Mouse (Mus musculus) thymus, postnatal 14 days (tissue): ENCODE measurements around the gene Sulf2.

Experiments
- DNase-seq: peaks from one replicate; pipeline ENCODE4 v3.0.0; 2021

The Sulf2 gene

GRCm38 (mm10) chr2:166175145-166175544, 19.7 kb upstream of the Sulf2 start:
- no peak for DNase-seq

DNA sequence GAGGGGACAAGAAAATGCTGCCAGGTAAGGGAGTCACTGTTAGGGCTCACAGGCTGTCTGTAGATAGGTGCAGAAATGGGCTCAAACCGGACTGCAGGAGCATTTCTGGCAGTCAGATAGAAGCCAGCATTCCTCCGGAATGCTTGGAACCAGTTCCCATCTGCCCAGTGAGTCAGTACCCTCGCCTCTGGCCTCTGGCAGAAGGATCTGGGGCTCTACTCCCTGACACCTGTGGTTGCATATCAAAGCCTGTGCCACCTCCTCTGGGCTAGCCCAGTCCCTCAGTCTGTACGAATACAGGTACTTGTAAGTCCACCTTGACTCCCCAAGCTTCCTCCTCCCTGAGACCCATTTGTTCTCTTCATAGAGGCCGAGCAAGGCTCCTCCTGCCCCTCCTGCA, 17.7 kb upstream of the Sulf2 start:
- DNase-seq, result no peak

- DNase-seq, result no peak
These were observed 14.7 kb upstream of the Sulf2 start for GRCm38 (mm10) chr2:166170173-166170572.

DNA sequence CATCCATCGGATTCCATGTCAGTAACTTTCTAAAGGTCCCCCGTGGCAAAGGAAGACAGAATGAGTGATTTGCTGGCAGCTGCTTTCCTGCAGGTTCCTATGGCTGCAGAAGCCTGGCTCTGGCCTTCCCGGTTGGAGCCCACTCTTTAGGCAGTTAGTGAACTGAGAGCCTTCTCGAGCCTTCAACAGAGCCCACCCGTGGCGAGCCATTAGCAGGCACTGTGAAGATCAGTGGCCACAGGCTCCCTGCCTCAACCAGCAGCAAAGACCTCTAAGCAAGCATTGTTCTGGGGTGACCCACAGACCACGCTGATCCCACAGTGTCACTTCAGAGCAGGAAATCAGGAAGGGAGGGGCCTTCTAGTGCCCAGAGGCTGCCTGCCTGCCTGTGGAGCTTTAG, 13.4 kb upstream of the Sulf2 start:
- DNase-seq, result no peak

DNA sequence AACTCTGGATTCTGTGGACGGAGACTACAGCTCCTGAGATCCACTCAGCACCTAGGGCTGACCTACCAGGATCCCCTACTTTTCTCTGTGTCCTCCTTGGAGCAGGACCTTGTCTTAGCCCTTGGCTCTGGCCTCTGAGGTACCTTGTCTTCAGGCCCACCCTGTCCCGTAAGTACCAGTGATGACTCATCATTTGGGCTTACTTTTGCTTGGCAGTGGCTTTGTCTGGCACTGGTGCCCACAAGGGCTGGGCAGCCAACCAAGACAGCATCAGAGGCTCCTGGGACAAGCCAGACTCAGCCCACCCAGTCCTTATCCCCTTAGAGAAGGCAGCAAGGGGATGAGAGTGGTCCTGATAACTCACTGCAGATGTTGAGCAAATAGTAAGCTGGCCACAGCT, 11.9 kb upstream of the Sulf2 start:
- no peak for DNase-seq

DNA sequence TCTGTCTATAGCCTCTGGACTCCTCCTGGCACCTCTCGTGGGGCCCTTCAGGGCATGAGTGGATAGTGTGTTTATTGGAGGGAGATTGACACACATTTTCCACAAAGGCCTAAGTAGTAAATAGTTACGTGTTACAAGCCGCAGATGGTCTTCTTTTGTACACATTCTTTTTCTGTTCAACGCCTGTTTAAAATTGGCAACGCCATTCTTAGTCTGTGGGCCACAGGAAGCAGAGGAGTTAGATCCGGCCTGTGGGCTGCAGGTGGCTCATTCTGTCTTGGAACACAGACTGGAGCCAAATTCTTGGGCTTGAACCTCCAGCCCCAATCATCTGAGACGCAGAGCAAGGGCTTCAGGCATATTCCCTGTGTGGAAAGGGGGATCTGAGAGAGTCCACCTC, 9.9 kb upstream of the Sulf2 start:
- no peak for DNase-seq

DNA sequence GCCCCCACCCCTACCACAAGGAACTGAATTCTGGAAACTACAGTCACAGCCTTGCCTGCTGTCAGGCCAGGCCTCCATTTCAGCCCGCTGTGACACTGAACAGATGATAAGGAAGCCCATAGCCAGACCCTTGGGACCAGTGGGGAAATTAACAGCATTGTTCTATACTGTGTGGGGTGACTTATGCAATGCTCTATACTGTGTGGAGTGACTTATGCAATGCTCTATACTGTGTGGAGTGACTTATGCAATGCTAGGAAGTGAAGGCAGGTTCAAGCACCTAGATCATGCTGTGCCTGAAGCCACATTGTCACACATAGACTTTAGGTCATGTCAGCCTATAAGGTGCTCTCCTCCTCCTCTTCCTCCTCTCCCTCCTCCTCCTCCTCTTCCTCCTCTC, 9.1 kb upstream of the Sulf2 start:
- DNase-seq, result no peak

GRCm38 (mm10) chr2:166163917-166164316, 8.5 kb upstream of the Sulf2 start:
- no peak for DNase-seq

- DNase-seq, result no peak
These were observed 7.8 kb upstream of the Sulf2 start for GRCm38 (mm10) chr2:166163252-166163651.

DNA sequence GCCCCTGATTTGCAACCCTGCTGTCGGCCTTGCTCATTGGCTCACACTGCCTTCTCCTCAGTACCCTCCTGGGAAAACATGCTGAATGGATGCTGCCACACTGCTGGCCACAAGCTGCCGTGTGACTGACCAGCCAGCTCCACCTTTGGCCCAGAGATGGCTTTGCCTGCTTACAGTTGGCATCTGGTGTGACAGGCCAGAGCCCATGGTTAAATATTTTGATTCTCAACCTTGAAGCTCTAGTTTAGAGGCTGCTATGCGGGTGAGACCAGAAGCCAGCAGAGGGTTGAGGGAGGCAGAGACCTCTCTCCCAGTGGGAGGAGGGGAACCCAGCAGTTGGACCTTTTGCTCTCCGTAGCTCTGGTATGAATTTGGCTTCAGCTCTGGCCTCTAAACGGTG, 6.7 kb upstream of the Sulf2 start:
- DNase-seq, result no peak

GRCm38 (mm10) chr2:166159276-166159675, 3.8 kb upstream of the Sulf2 start:
- no peak for DNase-seq

GRCm38 (mm10) chr2:166157767-166158561, 2.5 kb upstream of the Sulf2 start:
- DNase-seq, result no peak

DNA sequence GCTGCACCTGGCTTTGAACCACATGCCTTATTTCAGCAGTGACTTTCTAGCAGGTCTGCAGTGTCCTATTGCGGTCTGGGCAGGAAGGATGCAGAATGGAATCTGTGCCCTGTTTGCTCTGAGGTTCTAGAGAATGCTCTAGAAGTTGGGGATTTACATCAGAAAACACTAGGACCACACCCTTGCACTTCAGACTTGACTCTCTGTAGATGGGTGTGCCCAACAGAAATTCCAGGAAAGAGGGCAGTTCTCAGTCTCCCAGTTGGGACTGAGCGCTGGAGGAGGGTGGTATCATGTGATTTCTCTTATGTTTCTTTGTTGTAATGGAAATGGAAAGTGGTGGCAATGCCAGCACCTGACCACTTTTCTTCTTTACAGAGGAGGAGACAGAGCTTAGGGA, 1.7 kb upstream of the Sulf2 start:
- DNase-seq, result no peak

GRCm38 (mm10) chr2:166156122-166156521, 659 bp upstream of the Sulf2 start:
- DNase-seq, result no peak

GRCm38 (mm10) chr2:166154749-166155453, 562 bp downstream of the Sulf2 start:
- DNase-seq, result no peak

- no peak for DNase-seq
These were observed 1.4 kb downstream of the Sulf2 start for GRCm38 (mm10) chr2:166153891-166154711.

GRCm38 (mm10) chr2:166153399-166153793, 2.1 kb downstream of the Sulf2 start:
- DNase-seq, result no peak

DNA sequence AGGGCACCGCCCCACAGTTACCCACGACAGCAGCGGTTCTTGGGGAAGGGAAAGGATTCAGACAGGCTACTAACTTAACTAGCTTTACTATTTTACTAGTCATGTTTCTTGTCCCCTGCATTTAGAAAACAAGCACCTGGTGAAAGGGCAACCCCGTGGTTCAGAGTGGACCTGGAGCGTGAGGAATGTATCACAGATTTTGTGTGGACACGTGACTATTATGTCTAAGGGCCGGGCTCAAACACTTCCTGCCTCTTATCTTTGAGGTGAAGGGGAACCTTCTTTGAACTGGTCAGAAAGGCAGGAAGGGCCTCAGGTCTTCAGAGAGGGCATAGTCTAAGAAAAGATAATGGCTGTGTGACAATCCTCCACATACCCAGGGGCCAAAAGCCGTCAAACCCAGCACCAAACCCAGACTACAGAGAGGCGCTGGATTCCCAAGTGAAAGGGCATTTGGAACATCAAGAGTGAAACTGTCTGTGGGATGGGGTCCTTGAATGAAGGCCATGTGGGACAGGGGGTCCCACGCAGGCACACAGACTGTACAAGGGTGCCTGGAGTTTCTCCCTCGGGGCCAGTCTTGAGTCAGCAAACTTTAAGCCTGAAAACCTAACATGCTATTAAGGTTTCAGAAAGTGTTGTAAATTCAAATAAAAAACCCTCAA, 2.6 kb downstream of the Sulf2 start:
- no peak for DNase-seq

DNA sequence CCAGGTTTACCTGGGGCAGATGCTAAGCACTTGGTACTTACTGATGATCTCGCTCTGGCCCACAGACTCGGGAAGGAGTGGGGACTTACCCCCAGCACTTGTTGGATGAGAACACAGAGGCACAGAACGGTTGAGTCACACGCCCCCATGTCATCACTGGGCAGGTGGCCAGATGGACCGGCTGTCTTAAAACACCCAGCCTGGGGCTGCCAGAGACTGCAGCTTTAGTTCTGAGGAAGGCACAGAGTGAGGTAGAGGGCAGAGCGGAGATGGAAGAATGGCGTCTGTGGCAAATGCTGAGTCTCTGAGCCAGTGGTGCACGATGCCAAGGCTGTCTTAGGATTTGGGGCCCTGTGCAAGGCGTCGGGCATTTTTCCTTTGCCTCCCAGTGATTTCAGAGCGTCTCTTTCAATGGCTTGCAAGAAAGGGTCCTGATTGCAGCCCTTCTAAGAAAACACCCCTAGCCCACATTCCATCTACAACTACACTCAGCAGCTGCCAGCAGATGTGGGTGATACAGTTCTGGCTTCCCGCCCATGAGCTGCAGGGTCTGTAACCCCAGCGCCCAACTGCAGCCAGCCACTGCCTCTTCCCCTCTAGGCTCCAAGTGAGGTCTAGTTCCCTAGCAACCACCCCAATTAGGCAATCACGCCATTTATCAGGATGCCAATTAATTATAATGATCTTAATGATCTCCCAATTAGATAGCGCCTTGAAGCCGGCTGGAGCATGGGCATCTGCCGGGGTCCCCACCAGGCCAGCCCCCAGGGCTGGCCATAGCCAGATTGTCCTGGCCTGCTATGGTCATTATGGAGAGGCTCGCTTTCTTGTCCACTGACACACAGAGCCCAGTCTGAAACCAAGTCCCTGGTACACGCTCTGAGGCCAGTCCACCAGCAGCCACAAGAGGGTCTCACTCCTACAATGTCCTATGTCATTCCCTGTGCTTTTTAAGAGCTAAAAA, 3.7 kb downstream of the Sulf2 start:
- DNase-seq, result no peak

DNA sequence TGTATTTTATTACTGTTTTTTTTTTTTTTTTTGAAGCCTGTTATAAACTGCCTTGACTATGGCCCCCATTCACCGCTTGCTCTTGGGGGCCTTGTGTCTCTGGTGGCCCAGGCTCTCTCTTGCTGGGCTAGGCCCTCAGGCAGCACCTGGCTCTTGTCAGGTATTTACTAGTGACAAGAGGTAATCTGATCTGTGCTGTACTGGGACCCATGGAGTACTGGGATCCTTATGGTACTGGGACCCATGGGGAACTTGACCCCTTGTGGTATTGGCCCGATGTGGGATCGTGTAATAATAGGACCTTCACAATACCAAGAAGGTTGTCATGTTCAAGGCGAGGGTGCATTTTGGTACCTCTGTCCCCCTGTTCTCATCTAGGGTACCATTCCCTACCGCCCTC, 4.9 kb downstream of the Sulf2 start:
- DNase-seq, result no peak

- no peak for DNase-seq
These were observed 6.0 kb downstream of the Sulf2 start for GRCm38 (mm10) chr2:166149482-166149881.
